Mouse (Mus musculus) ovary, postnatal 14 days (tissue): ENCODE measurements at regions not wholly inside any gene's neighbourhood (a gene's known extent, or its start where the extent isn't known, plus 50 kb on each side); places are given as distances from the start of the nearest gene placed in this dataset.

Source experiments
- DNase-seq: peaks from one replicate; pipeline ENCODE4 v3.0.0; 2022; ENCODE audit warnings: low spot score

- DNase-seq, result no peak
Observed at GRCm38 (mm10) chr16:75663871-75664270, 71.2 kb downstream of the Rbm11 start.

GRCm38 (mm10) chr16:75667589-75667988, 74.9 kb downstream of the Rbm11 start:
- DNase-seq, result no peak

GRCm38 (mm10) chr16:75672112-75672511, 79.5 kb downstream of the Rbm11 start:
- no peak for DNase-seq

GRCm38 (mm10) chr16:75675871-75676270, 83.2 kb downstream of the Rbm11 start:
- peak; percentile 3 for DNase-seq

GRCm38 (mm10) chr16:75677180-75677579, 84.5 kb downstream of the Rbm11 start:
- DNase-seq, result no peak
